Mouse (Mus musculus) CH12.LX (cell line): ENCODE measurements around the gene Dus3l. TPM values are rescaled to one million over a fixed set of nuclear protein-coding genes. Genes with fewer than 3 reads are reported as not detected.
A peak's percentile ranks its signal among the peaks of the same experiment; 100 is the strongest.

Experiments used
- DNase-seq: peaks from one replicate; pipeline ENCODE4 v3.0.0-alpha.2; 2013; ENCODE audit errors: extremely low read depth
- H3K27ac ChIP-seq: 2 replicates; pipeline ENCODE4 v1.5.1; 2012; ENCODE audit warnings: low read depth, mild to moderate bottlenecking, control low read depth, moderate library complexity; ENCODE audit not compliant: insufficient read depth
- H3K27me3 ChIP-seq: replicated peaks from 2 replicates; pipeline ENCODE3; 2012; ENCODE audit warnings: inconsistent platforms
- H3K36me3 ChIP-seq, 2 experiments: replicated peaks in 1 of 2; 2 replicates each; pipeline versions ENCODE3 to v1.6.1; 2012; ENCODE audit warnings: inconsistent platforms in 1 of 2, low read length in 1 of 2, mild to moderate bottlenecking in 1 of 2, mixed read lengths in 1 of 2, moderate library complexity in 1 of 2; ENCODE audit not compliant: control insufficient read depth in 1 of 2, insufficient read depth in 1 of 2
- H3K4me1 ChIP-seq, 2 experiments: 2 replicates each; pipeline ENCODE4 v1.6.1; 2012; ENCODE audit warnings: inconsistent platforms in 1 of 2, moderate library complexity in 1 of 2; ENCODE audit not compliant: insufficient read depth in 2 of 2, control insufficient read depth in 1 of 2
- H3K4me2 ChIP-seq: 2 replicates; pipeline ENCODE4 v1.6.1; 2012; ENCODE audit warnings: low read depth, mild to moderate bottlenecking, control low read depth; ENCODE audit not compliant: poor library complexity, insufficient read depth, severe bottlenecking
- H3K4me3 ChIP-seq, 3 experiments: fragments of 150-350 bp in 1 of 3; sonication (generic) in 1 of 3; replicated peaks in 1 of 3; 2 replicates each; pipeline versions ENCODE3 to v1.5.1; 2011 to 2012; ENCODE audit warnings: low read depth in 2 of 3, low read length in 2 of 3, mild to moderate bottlenecking in 2 of 3, moderate library complexity in 2 of 3, control low read depth in 1 of 3, improper control_type of control experiment in 1 of 3, inconsistent platforms in 1 of 3, mixed read lengths in 1 of 3; ENCODE audit not compliant: poor library complexity in 1 of 3
- H3K79me2 ChIP-seq: replicated peaks from 2 replicates; pipeline ENCODE4 v1.6.1; 2012; ENCODE audit warnings: mild to moderate bottlenecking, moderate library complexity; ENCODE audit not compliant: control insufficient read depth, poor library complexity, insufficient read depth, severe bottlenecking; ENCODE audit errors: extremely low read depth
- H3K9ac ChIP-seq: 2 replicates; pipeline ENCODE4 v1.6.1; 2012; ENCODE audit warnings: low read depth, mild to moderate bottlenecking, control low read depth, moderate library complexity; ENCODE audit not compliant: insufficient read depth
- H3K9me3 ChIP-seq: replicated peaks from 2 replicates; pipeline ENCODE3; 2012; ENCODE audit warnings: low read length, inconsistent platforms, mixed read lengths
- BHLHE40 ChIP-seq: IDR thresholded peaks from 2 replicates; pipeline ENCODE4 v1.6.1; 2011; ENCODE audit warnings: mild to moderate bottlenecking, low read depth, low read length, improper control_type of control experiment
- CHD1 ChIP-seq: IDR thresholded peaks from 2 replicates; pipeline ENCODE4 v1.6.1; 2012; ENCODE audit warnings: low read depth, low read length, improper control_type of control experiment, inconsistent platforms
- CHD2 ChIP-seq: IDR thresholded peaks from 2 replicates; pipeline ENCODE4 v1.6.1; 2011; ENCODE audit warnings: low read length, improper control_type of control experiment
- CTCF ChIP-seq, 2 experiments: IDR thresholded peaks in 1 of 2; conservative IDR thresholded peaks in 1 of 2; 2 replicates each; pipeline ENCODE4 v1.5.1; 2011 to 2012; ENCODE audit warnings: low read depth in 2 of 2, low read length in 2 of 2, improper control_type of control experiment in 1 of 2, inconsistent platforms in 1 of 2, mild to moderate bottlenecking in 1 of 2, moderate library complexity in 1 of 2
- E2F4 ChIP-seq: IDR thresholded peaks from 2 replicates; pipeline ENCODE4 v1.6.1; 2011; ENCODE audit warnings: low read depth, low read length, improper control_type of control experiment; ENCODE audit not compliant: insufficient replicate concordance
- ETS1 ChIP-seq: conservative IDR thresholded peaks from 2 replicates; pipeline ENCODE4 v1.6.1; 2012; ENCODE audit warnings: low read depth, mild to moderate bottlenecking, inconsistent platforms, low read length, improper control_type of control experiment, moderate library complexity
- GABPA ChIP-seq: IDR thresholded peaks from 2 replicates; pipeline ENCODE4 v1.6.1; 2012; ENCODE audit warnings: low read depth, low read length, improper control_type of control experiment, inconsistent platforms; ENCODE audit not compliant: insufficient replicate concordance
- MAFK ChIP-seq: IDR thresholded peaks from 2 replicates; pipeline ENCODE4 v1.6.1; 2011; ENCODE audit warnings: low read length, improper control_type of control experiment; ENCODE audit not compliant: insufficient replicate concordance
- MAX ChIP-seq: IDR thresholded peaks from 2 replicates; pipeline ENCODE4 v1.6.1; 2011; ENCODE audit warnings: low read length, improper control_type of control experiment
- MAZ ChIP-seq: IDR thresholded peaks from 2 replicates; pipeline ENCODE4 v1.6.1; 2012; ENCODE audit warnings: low read depth, mild to moderate bottlenecking, inconsistent platforms, low read length, improper control_type of control experiment, moderate library complexity
- MEF2A ChIP-seq: IDR thresholded peaks from 2 replicates; pipeline ENCODE4 v1.6.1; 2014; ENCODE audit warnings: low read depth, mild to moderate bottlenecking, inconsistent platforms, low read length, improper control_type of control experiment, borderline replicate concordance
- MYC ChIP-seq: IDR thresholded peaks from 2 replicates; pipeline ENCODE4 v1.6.1; 2011; ENCODE audit warnings: low read depth, mild to moderate bottlenecking, improper control_type of control experiment, low read length
- NELFE ChIP-seq: IDR thresholded peaks from 2 replicates; pipeline ENCODE4 v1.6.1; 2011; ENCODE audit warnings: low read depth, low read length, improper control_type of control experiment
- NRF1 ChIP-seq: IDR thresholded peaks from 2 replicates; pipeline ENCODE4 v1.6.1; 2014; ENCODE audit warnings: low read depth, mild to moderate bottlenecking, inconsistent platforms, low read length, improper control_type of control experiment, moderate library complexity
- POLR2A ChIP-seq: IDR thresholded peaks from 2 replicates; pipeline ENCODE4 v1.6.1; 2011; ENCODE audit warnings: low read depth, mild to moderate bottlenecking, improper control_type of control experiment, low read length
- SIN3A ChIP-seq: IDR thresholded peaks from 2 replicates; pipeline ENCODE4 v1.6.1; 2012; ENCODE audit warnings: low read length, improper control_type of control experiment, inconsistent platforms
- TBP ChIP-seq: conservative IDR thresholded peaks from 2 replicates; pipeline ENCODE4 v1.6.1; 2011; ENCODE audit warnings: low read depth, low read length, improper control_type of control experiment
- TCF12 ChIP-seq: IDR thresholded peaks from 2 replicates; pipeline ENCODE4 v1.6.1; 2014; ENCODE audit warnings: low read depth, mild to moderate bottlenecking, inconsistent platforms, low read length, improper control_type of control experiment
- USF1 ChIP-seq: IDR thresholded peaks from 2 replicates; pipeline ENCODE4 v1.6.1; 2014; ENCODE audit warnings: low read depth, mild to moderate bottlenecking, inconsistent platforms, low read length, improper control_type of control experiment
- ZC3H11A ChIP-seq: IDR thresholded peaks from 2 replicates; pipeline ENCODE4 v1.6.1; 2012; ENCODE audit warnings: low read depth, mild to moderate bottlenecking, inconsistent platforms, low read length, improper control_type of control experiment
- ZKSCAN1 ChIP-seq: IDR thresholded peaks from 2 replicates; pipeline ENCODE4 v1.6.1; 2012; ENCODE audit warnings: low read depth, inconsistent platforms, low read length, improper control_type of control experiment, borderline replicate concordance
- ZMIZ1 ChIP-seq: IDR thresholded peaks from 2 replicates; pipeline ENCODE4 v1.6.1; 2012; ENCODE audit warnings: low read depth, mild to moderate bottlenecking, inconsistent platforms, low read length, improper control_type of control experiment
- ZNF384 ChIP-seq: IDR thresholded peaks from 2 replicates; pipeline ENCODE4 v1.6.1; 2012; ENCODE audit warnings: low read depth, low read length, improper control_type of control experiment, inconsistent platforms
- dilution Hi-C: fragments of 300-500 bp; cut with MboI; formaldehyde crosslinking; loops from 2 replicates; pipeline ENCODE4 v1.14.3; 2020; ENCODE audit warnings: low sequenced_read_pairs; ENCODE audit not compliant: extremely low pct_unique_long_range_greater_than_20kb, extremely low pct_ligation_motif_present
- in situ Hi-C: fragments of 300-500 bp; cut with MboI; formaldehyde crosslinking; loops from 3 replicates; pipeline ENCODE4 v1.14.3; 2019; ENCODE audit warnings: low sequenced_read_pairs, low pct_ligation_motif_present, low pct_unique_long_range_greater_than_20kb, mixed read lengths
- polyA plus RNA-seq: library from polyadenylated mRNA; unstranded; fragments of >175 nt; gene quantifications from 2 replicates; pipeline ENCODE4 v1.2.1, GENCODE M21; 2012; ENCODE audit warnings: low read depth; ENCODE audit not compliant: insufficient read length
- total RNA-seq, 2 experiments: library from RNA; depleted of rRNA; stranded (reverse); fragments of 300-350 nt in 1 of 2; fragments of >200 nt in 1 of 2; gene quantifications; 2 replicates each; pipeline ENCODE4 v1.2.3; 2012 to 2014

Gene Dus3l
- total and polyA plus RNA-seq, 3 experiments = 35.8 to 57.5 (median 54.3) TPM

- DNase-seq = no peak
- Histone ChIP-seq H3K4me2 (no peak overlapping the region), H3K9ac (no peak overlapping the region), H3K36me3 (peaks cover 30 to 56% of the 10 kb centered on the region in 2 experiments), H3K27me3 (peaks cover under 1% of the 10 kb centered on the region), H3K27ac (no peak overlapping the region), H3K4me3 (no peak overlapping the region), H3K79me2 (peaks cover 14% of the 10 kb centered on the region), H3K4me1 (peaks cover 15 to 36% of the 10 kb centered on the region in 2 experiments), H3K9me3 (no peaks in the 10 kb centered on the region)
- peak in 1 of 2 experiments; percentile 15; a peak in 1 of 4 replicates for TF ChIP-seq CTCF (conservative IDR thresholded peaks at IDR 0.05 in 1 of 2, IDR thresholded peaks at IDR 0.05 in 1 of 2; ENCODE audit: low read depth in 2 of 2, low read length in 2 of 2)
- no peak for TF ChIP-seq ZNF384
- TF ChIP-seq ZKSCAN1 = no peak
- TF ChIP-seq MEF2A = no peak
- in situ Hi-C loops = no loop called here
- dilution Hi-C loops = no loop called here
Measured at GRCm38 (mm10) chr17:56723419-56724161, 41.0 kb upstream of the Dus3l start.

GRCm38 (mm10) chr17:56727029-56727649 is 37.4 kb upstream of the Dus3l start:
- dilution Hi-C loops (no loop called here), in situ Hi-C loops (no loop called here)
- no peaks in the 10 kb centered on the region for H3K79me2 ChIP-seq
- H3K27ac ChIP-seq = no peak overlapping the region
- no peak overlapping the region for H3K9ac ChIP-seq
- H3K9me3 ChIP-seq = no peaks in the 10 kb centered on the region
- TF ChIP-seq TCF12 (peak; percentile 51; the same call in 1 of the 2 replicates), ZMIZ1 (no peak), MAZ (0 out of 2 replicates have a peak, but pooled peaks have one; percentile 13), USF1 (no peak), SIN3A (0 out of 2 replicates have a peak, but pooled peaks have one; percentile 29), BHLHE40 (peak; percentile 51; the same call in 1 of the 2 replicates)
- TF ChIP-seq, all 38 proteins: peak for 4
- peaks cover 6 to 24% of the 10 kb centered on the region in 2 experiments for H3K4me1 ChIP-seq
- H3K36me3 ChIP-seq = peaks cover 14 to 26% of the 10 kb centered on the region in 2 experiments
- H3K4me3 ChIP-seq = peak overlapping the region in 1 of 3 experiments; percentile 3
- no peak for DNase-seq
- peak overlapping the region; percentile 5; the same call in 1 of the 2 replicates for H3K4me2 ChIP-seq
- H3K27me3 ChIP-seq = peaks cover 29% of the 10 kb centered on the region

- peak; percentile 80 for DNase-seq
- H3K4me3 ChIP-seq = peak overlapping the region in 1 of 3 experiments; percentile 3
- in situ Hi-C loops = no loop called here
- H3K9me3 ChIP-seq = no peaks in the 10 kb centered on the region
- H3K36me3 ChIP-seq = peaks cover 10 to 21% of the 10 kb centered on the region in 2 experiments
- no peaks in the 10 kb centered on the region for H3K79me2 ChIP-seq
- H3K27me3 ChIP-seq = peaks cover 33% of the 10 kb centered on the region
- H3K9ac ChIP-seq = no peak overlapping the region
- peaks cover 6 to 24% of the 10 kb centered on the region in 2 experiments for H3K4me1 ChIP-seq
- dilution Hi-C loops = no loop called here
- no peak overlapping the region for H3K27ac ChIP-seq
- peak overlapping the region; percentile 5; the same call in 1 of the 2 replicates for H3K4me2 ChIP-seq
- TF ChIP-seq CHD1 (no peak), ZMIZ1 (no peak), MEF2A (no peak), NRF1 (no peak), MAFK (no peak), ZKSCAN1 (no peak), POLR2A (no peak), TBP (no peak), MYC (no peak), CHD2 (no peak), ZC3H11A (no peak), GABPA (no peak), NELFE (no peak), ETS1 (no peak), E2F4 (no peak), MAX (no peak)
Measured at GRCm38 (mm10) chr17:56727659-56728058, 36.9 kb upstream of the Dus3l start.
